ENCODE assay signal across 20 mouse cellular contexts in the genomic region with DNA sequence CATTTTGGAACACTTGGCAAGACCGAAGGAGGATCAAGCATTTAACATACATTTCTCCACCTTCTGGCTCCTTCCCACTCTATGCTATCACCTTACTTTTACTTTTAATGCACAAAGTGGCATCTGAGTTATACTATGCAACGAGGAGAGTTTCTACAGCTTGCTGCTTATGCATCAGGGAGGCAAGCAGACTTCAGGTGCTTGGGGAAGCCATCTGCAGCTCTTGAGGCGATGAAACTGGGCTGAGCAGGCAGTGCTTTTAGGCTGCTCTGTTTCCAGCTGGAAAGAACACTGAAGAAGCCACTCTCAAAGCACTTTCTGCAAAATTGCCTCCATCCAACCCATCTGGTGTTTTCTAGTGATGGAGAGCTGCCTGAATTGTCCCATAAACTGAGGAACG.
DNase-seq lines count a peak whose midpoint lies in the region; ATAC-seq and TF ChIP-seq lines count a peak whose summit lies in the region.
"Had no signal": no experiment of that assay in that cellular context is flagged by ENCODE, and none has a peak within 500 bp of the region (broad histone marks: within the 10 kb centered on the region; RNA-seq: fewer than 3 reads in every experiment).

No protein-coding gene starts in this region.

- TF ChIP-seq CTCF in forebrain, postnatal 0 days (IDR thresholded peaks at IDR 0.05; ENCODE audit: low read depth) = no peak

- H3K4me2 ChIP-seq in forebrain, postnatal 0 days (ENCODE audit: low read depth) = no peak overlapping the region
- H3K4me2 ChIP-seq: embryonic facial prominence, embryonic 12.5 days; hindbrain, embryonic 12.5 days; lung, embryonic 15.5 days had no signal

- peak; percentile 45 for DNase-seq in forebrain, postnatal 0 days
- DNase-seq in forebrain, embryonic 10.5 days (ENCODE audit: extremely low spot score, low spot score) = no peak
- peak; percentile 80 for DNase-seq in brain, adult 2 months (ENCODE audit: low read depth, low spot score)
- peak; percentile 1 for DNase-seq in layer of hippocampus, adult 9-10 months (ENCODE audit: low spot score)
- DNase-seq in left cerebral cortex, postnatal 14 days (ENCODE audit: low spot score in 2 of 2) = peak; percentile 10 to 11
- no peak for DNase-seq in testis, postnatal 14 days (ENCODE audit: low spot score)
- DNase-seq in heart, adult 18-20 months = no peak
- DNase-seq in yolk sac, embryonic 10.5 days (ENCODE audit: low spot score) = no peak
- DNase-seq: adrenal gland, postnatal 36 days; cerebellum, adult 9-10 months; gastrocnemius, postnatal 36 days; kidney, adult 18-20 months; kidney, postnatal 10 days; lung, postnatal 4 days had no signal

- H3K27me3 ChIP-seq in forebrain, postnatal 0 days (ENCODE audit: insufficient read depth, low read length) = no peaks in the 10 kb centered on the region
- H3K27me3 ChIP-seq in forebrain, embryonic 10.5 days (ENCODE audit: poor library complexity, severe bottlenecking) = no peaks in the 10 kb centered on the region
- H3K27me3 ChIP-seq: embryonic facial prominence, embryonic 12.5 days; hindbrain, embryonic 12.5 days; lung, embryonic 15.5 days had no signal

- no peak overlapping the region for H3K27ac ChIP-seq in forebrain, postnatal 0 days (ENCODE audit: low read depth, low read length)
- no peak overlapping the region for H3K27ac ChIP-seq in forebrain, embryonic 10.5 days
- H3K27ac ChIP-seq: embryonic facial prominence, embryonic 12.5 days; heart, embryonic 10.5 days; hindbrain, embryonic 12.5 days; liver, embryonic 14.5 days; lung, embryonic 15.5 days had no signal

- no peak overlapping the region for H3K4me3 ChIP-seq in forebrain, postnatal 0 days (ENCODE audit: low read depth, low read length)
- H3K4me3 ChIP-seq in forebrain, embryonic 10.5 days = no peak overlapping the region
- H3K4me3 ChIP-seq: embryonic facial prominence, embryonic 12.5 days; erythroblast, embryonic 14.5 days; heart, embryonic 10.5 days; hindbrain, embryonic 12.5 days; lung, embryonic 15.5 days had no signal

- peak; percentile 59 for ATAC-seq in forebrain, postnatal 0 days

- WGBS in forebrain, postnatal 0 days = 60% methylated on average over 4 of the region's 4 CpGs
- WGBS in forebrain, embryonic 10.5 days = 85% methylated on average over 4 of the region's 4 CpGs

- no peak overlapping the region for H3K9ac ChIP-seq in forebrain, postnatal 0 days
- H3K9ac ChIP-seq: embryonic facial prominence, embryonic 12.5 days; hindbrain, embryonic 12.5 days; liver, embryonic 14.5 days; lung, embryonic 15.5 days had no signal

- no peaks in the 10 kb centered on the region for H3K36me3 ChIP-seq in forebrain, postnatal 0 days (ENCODE audit: insufficient read depth)
- no peaks in the 10 kb centered on the region for H3K36me3 ChIP-seq in forebrain, embryonic 10.5 days (replicated peaks)
- H3K36me3 ChIP-seq: embryonic facial prominence, embryonic 12.5 days; heart, embryonic 10.5 days; hindbrain, embryonic 12.5 days; lung, embryonic 15.5 days had no signal

- no peaks in the 10 kb centered on the region for H3K9me3 ChIP-seq in forebrain, postnatal 0 days (ENCODE audit: low read length)
- no peaks in the 10 kb centered on the region for H3K9me3 ChIP-seq in forebrain, embryonic 10.5 days
- H3K9me3 ChIP-seq: embryonic facial prominence, embryonic 12.5 days; heart, embryonic 10.5 days; hindbrain, embryonic 12.5 days; lung, embryonic 15.5 days had no signal

- intact Hi-C loops in left cerebral cortex, postnatal 14 days (cut with DNase I) = no loop called here

- no peaks in the 10 kb centered on the region for H3K4me1 ChIP-seq in forebrain, postnatal 0 days (ENCODE audit: insufficient read depth)
- no peaks in the 10 kb centered on the region for H3K4me1 ChIP-seq in forebrain, embryonic 10.5 days
- H3K4me1 ChIP-seq: embryonic facial prominence, embryonic 12.5 days; heart, embryonic 10.5 days; hindbrain, embryonic 12.5 days; lung, embryonic 15.5 days had no signal

Comparison
In these comparisons a context has a peak if more than half of its experiments do, and no peak if none do; other contexts are left out.
1. DNase-seq: peak in forebrain, postnatal 0 days (single experiment), brain, adult 2 months (single experiment), layer of hippocampus, adult 9-10 months (single experiment) and left cerebral cortex, postnatal 14 days (2 of 2); none in forebrain, embryonic 10.5 days (single experiment), testis, postnatal 14 days (single experiment), heart, adult 18-20 months (0 of 2) and yolk sac, embryonic 10.5 days (single experiment).